Mouse (Mus musculus) adrenal gland, adult 8-10 months (tissue): ENCODE measurements around the gene Gm20388. TPM values are rescaled to one million over a fixed set of nuclear protein-coding genes. Genes with fewer than 3 reads are reported as not detected.

Experiments
- DNase-seq: peaks from one replicate; pipeline ENCODE4 v3.0.0; 2022
- total RNA-seq, 4 experiments: library from RNA; stranded (reverse); gene quantifications; 2 replicates each; pipeline ENCODE4 v1.2.4; 2022

Gm20388 gene
- total RNA-seq, 4 experiments from 2014 or later, result 1.7 to 16.9 (median 5.8) TPM

DNA sequence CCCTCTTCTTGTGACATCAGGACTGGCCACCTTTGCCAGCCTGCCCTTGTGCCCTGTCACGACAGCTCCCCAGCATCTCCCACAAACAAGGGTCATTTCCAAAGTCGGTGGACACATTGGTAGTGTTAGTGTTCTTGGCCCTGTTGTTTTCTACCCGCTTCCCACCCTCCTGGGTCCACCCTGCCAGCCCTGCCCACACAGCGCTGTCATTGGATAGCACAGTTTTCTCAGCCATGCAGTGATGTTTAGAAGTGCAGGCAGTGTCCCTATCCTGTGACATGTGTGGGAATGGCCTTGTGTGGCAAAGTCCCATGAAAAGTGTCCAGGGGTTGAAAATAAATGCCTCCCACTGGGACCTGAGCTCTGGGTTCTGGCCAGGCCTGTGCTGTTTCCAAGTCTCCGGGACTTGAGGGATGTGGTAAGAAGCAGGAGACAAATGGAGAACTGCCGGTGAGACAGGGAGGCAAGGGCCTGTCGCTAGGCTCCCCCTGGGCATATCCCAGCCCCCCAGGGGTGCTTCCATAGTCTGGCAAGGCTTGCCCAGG, 1855.0 kb downstream of the Gm20388 start:
- DNase-seq, result no peak

DNA sequence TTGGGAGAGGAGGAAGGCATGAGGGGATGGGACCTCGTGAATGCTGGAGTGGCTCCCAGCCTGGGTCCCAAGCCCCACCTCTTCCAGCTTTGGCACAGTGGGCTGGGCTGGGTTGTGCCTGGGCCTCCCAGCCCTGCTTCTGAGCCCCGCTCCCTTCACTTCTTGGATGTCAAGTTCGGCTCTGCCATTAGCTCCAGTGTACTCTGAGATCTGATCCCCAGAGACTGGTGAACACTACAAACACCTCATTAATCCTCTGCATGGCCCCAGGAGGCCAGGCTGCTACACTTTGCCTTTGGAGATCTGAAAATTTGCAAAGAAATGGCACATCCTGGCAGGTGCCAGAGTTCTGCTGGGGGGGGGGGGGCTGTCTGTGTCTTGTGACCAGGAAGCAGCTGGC, 1858.5 kb downstream of the Gm20388 start:
- no peak for DNase-seq

DNA sequence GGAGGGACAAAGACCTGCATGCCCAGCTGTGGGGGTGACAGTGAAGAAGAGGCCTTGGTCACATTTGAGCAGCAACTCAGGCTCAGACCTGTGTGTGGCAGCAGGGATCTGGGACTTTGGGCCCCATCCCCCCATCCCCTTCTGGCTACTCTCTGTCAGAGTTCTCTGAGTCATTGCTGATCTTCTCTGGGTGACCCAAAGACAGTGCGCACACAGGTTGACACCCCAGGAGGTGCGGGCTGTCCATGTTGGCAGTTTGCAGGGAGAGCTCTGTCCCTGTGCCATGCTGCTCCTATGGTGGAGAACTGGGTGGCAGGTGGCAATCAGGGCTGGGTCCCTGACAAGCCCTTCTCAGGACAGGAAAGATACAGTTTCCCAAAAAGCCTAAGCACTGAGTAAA, 1859.0 kb downstream of the Gm20388 start:
- DNase-seq, result no peak

DNA sequence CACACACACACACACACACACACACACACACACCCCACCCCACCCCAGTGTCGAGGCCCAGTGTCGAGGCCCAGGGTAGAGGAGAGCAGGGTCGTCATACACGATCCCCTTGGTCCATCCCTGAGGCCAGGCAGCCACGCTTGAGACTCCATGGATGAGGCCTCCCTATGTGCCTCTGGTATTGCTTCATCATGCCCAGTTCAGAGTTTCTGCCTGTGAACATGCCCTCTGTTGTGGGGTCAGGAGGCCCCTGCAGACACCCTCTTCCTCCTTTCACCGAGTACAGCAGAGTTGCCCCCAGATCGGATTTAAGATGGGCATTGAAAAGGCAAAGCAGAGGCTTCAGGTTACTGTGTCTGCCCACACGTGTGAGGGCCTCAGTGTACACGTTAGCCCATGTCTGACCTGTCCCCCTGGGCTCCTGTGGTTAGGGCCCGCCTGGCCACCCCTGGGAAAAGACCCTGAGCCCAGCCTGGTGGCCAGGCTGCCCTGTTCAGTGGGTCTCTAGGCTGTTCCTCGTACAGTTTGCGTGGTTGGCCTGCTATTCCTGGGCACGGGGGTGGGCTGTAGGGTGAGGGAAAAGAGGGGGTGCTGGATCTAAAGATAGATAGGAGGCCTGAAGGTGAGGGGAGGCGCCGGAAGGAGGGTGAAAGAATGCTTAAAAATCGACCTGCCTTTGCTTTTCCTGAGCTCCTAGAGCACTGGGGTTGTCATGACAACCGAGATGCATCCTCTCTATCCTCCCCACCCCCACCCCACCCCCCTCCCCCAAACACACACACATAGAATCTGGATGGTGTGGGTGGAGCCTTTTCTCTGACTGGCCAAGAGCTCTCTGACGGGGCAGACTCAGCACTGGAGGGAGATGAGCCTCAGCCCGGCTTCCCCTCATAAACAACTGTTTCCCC, 1860.5 kb downstream of the Gm20388 start:
- DNase-seq, result no peak

DNA sequence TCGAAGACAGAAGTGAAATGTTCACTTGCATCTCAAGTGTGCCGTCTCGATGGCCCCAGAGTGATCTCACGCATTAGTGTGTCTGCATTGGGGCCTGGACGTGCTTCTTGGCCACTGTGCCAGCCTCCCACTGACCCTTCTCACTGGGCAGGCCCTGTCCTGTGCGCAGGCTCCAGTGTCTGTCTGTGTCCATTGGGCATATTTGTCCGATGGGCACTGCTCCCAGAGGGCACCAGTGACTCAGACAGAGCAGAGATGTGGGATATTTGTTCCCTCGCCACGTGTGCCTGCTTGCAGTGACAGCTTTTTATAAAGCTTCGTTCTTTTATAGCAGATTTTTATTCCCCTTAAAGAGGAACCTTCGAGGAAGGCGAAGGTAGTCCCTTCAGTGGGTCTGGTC, 1863.2 kb downstream of the Gm20388 start:
- no peak for DNase-seq

DNA sequence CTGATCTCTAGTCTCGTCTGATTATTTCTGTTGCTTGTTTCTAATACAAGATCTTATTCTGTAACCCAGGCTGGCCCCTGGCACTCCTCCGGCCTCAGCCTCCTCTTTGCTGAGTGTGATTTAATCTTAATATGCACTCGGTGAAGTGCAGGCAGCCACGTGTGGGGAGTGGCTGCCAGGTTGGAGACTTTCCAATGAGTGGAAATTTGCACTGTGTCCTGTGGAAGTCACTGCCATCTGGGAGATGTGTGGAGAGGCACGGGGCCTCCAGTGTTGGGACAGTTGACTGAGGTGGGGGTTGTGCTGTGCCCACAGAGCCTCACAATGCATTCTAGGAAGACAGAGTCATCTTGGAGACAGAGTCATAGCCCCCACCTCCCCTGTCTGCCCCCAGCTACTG, 1871.9 kb downstream of the Gm20388 start:
- DNase-seq, result no peak

DNA sequence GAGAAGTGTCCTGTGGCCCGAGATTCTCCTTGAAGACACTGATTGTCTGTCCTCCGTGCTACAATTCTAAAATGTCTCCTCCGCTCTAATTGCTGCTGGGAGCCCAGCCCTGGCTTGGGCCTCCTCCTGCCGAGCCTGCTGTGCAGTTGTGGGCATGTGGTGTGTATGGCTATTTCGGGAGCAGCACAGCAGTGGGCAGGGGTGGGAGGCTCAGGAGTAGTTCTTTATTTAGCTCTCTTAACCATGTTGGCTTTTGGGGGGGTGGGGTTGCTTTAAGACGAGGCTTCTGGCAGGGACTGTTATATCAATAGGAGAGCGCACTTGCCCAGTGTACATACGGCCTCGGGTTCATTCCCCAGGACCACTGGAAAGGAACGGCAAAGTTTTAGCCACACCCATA, 1875.9 kb downstream of the Gm20388 start:
- DNase-seq, result no peak

DNA sequence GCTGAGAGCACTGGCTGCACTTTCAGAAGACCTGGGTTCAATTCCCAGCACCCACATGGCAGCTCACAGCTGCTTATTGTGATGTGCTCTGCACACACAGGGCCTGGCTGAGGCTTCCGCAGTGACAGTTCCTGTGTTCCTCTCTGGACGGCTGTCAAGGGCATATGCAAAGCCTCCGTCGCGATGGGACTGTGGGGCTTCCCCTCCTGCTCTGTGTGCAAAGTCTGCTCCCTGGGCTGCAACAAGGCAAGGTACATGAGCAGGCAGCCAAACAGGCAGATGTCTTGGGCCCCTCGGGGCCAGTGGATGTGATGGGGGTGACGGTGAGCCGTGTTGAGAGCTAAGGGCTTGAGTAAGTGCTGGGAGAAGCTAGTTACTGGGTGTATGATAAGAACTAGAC, 1878.1 kb downstream of the Gm20388 start:
- no peak for DNase-seq

DNA sequence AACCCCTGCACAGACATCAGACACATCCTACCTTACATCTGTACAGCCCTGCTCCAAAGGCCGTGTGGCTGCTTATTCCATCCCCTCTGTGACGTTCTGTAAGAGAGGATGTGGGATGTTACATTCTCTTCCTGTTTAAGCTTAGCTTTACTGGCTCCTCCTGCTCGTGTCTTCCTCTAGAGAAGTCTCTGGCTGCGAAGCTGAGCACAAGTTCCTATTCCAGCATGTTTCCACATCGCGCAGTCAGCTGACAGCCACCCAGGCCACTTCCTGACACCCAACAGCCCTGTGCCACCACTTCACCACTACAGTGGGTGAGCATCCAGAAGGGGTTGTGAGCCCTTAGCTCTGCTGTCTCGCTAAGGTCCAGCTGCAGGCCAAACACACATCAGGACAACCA, 1881.5 kb downstream of the Gm20388 start:
- DNase-seq, result no peak

DNA sequence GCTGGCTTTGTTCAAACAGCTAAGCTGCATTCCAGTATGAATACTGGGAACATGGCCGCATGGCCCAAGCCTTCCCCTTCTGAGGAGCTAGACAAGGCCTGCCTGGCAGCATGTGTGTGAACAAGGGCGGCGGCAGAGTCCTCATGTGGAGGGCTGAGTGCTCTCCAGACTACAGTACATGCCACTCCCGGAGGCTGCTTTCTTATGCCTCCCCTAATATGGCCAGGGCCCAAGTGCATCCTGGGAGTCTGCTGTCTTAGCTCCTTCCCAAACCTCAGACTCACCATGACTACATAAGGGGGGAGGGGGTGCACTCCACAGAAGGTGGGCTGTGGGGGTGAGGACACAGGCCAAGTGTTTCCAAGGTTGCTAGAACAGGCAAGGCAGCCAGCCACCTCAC, 1882.0 kb downstream of the Gm20388 start:
- no peak for DNase-seq

DNA sequence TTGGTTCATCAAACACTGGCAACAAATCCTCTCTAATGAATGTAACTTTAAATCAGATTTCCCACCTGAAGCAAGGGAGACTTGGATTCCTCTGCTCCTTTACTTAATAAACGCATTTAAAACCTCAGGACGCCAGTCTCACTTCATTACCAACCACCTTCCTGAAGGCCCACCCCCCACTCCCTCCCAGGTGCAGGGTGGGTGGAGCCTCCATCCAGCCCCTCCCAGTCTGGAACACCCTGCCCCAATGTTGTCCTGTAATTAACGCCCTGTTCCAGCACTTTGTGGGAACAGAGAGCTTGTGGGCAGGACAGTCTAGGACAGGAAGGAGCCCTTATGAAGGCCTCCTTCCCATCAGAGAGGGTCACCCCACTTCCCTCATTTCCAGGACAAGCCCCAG, 1883.5 kb downstream of the Gm20388 start:
- no peak for DNase-seq

DNA sequence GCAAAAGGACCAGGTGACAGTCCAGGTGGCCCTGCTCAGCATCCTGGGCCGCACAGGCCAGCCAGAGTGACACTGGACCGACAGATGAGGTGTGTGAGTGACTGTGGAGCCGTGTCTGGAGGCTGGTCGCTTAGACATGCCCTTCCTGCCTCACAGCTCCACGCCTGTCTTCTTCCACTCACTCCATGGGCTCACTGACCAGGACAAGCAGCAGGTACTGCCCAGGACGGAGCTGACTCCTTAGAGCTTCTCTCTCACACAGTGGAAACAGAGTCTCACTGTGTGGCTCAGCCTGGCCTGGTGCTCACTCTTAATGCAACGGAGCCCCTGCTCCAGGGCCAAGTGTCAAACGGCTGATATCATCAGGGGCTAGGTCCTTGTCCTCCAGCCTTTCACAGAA, 1884.8 kb downstream of the Gm20388 start:
- DNase-seq, result no peak

DNA sequence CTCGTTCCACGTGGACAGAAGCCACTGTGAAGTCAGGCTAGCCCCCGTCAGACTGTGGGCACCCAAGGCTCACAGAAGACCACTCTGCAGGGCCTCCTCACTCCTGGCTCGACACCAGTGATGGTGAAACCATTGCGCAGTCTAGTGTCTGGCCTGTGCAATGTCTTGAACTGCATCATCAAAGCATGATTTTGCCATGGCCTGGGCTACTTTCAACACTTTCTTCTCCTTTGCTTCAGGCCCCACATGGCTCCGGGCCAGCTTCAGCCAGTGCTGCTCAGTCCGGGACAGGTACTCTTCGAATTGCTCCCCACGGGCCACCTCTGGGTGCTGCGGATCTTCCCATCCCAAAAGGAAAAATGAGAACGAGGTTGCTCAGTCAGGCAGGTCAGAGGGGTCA, 1885.8 kb downstream of the Gm20388 start:
- DNase-seq, result no peak

DNA sequence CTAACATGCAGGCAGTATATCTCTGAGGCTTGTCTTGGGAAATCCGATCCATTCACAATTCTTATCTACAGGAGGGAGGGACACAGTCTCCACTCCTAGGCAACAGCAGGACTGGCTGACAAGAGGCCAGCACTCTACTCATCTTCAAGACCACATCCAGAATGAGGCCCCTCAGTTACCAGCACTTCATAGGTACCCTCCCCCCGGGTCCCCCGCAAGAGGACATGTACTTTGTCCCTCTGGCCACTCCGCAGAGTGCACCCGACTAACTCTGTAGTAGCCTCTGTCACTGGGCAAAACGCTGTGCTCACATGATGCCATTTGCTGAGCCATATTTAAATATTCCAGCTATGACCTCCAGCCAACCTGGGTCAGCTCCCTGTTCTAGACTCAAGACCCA, 1887.8 kb downstream of the Gm20388 start:
- no peak for DNase-seq

DNA sequence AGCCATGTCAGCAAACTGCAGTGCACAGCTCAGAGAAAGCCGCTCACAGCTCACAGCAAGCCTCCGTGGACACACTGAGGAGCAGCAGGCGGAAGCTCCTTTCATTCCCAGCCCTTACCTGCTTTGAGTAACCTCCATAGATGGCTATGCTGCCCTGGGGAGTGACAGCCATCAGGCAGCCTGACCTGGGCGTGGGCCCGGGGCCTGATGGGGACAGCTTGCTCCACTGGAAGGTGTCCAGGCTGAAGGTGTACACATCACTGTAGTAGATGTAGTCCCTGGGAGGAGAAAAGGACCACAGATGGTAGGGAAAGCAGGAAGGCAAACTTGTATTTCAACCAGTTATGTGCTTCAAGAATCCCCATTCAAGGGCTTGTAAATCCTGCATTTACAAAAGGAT, 1894.2 kb downstream of the Gm20388 start:
- DNase-seq, result no peak

DNA sequence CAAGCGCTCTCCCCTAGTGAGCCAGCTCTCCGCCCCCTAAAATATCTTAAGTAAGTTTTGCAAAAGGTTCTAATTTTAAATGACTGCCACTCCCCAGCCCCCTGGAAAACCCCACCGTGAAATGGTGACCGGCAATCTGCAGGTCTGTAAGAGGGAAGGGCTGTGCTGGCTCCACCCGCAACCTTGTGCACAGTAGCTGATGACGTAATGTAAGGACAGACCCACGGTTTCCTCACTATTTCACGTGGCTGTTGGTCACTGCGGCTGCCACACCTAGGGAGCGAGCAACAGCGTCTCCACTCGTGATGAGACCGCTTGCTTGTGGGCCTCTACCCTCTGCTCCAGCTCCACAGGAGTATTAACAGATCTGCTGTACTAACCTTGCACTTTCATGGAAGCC, 1895.5 kb downstream of the Gm20388 start:
- DNase-seq, result no peak

DNA sequence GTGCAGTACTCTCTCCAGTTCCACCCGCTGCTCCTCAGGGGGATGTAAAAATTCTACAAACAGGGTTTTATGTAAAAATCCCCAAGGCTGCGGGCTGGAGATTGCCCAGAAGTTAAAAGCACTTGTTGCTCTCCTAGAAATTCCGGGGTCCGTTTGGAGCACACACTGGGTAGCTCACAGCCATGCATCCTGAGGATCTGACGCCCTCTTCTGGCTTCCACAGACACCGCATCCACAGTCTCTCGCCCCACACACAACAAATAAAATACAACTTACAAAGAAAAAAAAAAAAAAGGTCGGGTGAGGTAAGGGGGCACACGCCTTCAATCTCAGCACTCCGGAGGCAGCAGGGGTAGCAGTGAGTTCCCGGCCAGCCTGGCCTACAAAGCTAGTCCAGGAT, 1897.4 kb downstream of the Gm20388 start:
- DNase-seq, result no peak

DNA sequence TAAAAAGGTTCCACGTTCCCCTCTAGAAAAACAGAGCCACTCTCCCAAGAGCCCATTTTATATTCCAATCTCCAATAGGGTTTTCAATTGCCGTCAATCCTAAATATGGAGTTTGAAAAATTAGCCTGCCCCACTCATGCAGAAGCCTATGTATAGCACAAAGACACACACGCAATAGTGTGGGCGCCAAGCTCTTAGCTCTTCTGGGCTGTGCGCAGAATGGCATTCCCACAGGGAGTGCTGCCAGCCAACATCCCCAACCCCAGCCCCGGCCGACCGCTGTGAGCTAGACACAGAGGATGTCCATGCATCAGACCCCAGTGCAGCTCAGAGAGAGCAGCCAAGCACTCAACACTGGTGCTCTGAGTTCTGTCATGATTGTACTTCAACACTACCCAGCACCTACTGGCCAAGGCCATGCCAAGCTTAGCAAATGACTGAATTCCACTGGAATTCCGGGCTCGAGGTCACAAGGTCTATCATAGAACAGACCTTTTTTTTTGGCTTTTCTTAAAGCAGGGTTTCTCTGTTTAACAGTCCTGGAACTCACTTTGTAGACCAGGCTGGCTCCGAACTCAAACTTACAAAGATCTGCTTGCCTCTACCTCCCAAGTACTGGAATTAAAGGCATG, 1899.0 kb downstream of the Gm20388 start:
- no peak for DNase-seq

DNA sequence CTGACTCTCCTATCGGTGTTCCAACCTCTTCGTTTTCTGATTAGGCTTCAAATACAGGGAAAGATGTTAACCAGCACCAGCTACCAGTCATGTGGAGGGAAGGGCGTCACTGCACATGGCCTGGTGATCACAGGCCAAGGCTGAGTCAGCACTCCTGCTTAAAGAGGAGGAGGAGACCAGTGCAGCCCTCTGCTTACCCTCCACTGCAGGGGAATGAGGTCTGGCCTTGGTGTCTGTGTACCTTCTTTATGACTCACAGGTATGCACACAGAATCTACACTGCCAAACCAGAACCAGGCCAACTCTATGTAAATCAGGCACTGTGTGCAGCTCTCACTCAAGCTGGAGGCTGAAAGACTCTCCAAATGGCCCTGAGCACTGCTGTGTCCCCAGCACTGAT, 1900.9 kb downstream of the Gm20388 start:
- DNase-seq, result no peak

DNA sequence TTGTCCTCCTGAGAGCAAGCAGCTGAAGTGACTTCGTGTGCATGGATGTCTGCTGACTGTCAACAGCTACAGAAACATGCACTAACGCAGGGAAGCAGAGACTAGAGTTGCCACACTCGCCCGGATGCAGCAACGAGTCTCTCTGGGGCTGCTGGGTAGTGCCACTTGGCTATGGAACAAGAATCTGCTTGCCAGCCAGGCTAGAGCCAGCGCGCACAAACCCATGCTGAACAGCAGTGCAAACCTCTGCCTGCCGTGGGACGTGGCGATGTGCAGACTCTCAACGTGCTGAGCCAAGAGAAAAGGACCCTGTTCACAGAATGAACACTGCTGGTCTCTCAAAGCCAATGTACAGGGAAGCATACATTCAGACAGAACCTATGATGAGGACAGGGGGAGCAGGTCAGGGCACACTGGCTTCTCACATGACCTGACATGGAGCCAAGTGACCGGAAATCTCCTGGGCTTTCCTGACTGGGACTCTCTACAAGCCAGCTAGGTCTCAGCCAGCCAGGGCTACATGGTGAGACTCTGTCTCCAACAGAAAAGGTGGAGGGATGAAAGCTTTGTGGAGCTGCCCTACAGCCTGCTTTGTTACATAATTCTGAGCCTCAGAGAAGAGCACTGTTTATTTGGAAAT, 1901.4 kb downstream of the Gm20388 start:
- no peak for DNase-seq

DNA sequence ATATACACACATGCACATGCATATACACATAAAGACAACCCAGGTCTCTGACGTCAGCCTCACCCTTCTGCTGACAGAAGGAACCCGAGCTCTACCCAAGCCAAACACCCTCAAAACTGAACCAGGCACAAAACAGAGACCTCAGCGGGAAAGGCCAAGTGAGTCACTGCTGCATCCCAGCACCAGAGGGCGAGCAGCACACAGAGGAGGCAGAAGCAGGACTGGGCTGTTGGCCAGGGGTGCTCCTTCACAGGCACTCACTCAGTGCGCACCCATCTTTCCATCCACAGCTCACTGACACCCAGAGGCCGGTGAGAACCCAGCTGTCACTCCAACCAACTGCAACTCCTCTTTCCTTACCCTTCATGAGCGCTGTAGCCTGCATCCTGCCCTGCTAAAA, 1907.6 kb downstream of the Gm20388 start:
- no peak for DNase-seq

DNA sequence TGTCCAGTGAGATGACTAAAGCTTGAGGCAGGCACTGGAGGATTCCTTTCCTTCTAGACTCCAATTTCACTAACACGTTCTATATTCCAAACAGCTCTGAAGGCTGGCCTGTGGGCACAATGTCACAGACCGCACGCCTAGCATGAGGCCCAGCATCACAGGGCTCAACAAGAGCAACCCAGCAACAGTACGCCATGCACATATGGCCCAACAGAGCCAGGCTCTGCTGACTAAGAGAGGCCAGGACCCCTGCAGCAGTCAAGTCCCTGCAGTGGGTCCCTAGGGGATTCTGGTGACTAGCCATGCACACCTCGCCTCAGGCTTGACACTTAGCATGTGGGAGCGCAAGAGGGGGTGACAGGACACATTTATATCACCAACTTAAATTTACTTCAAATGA, 1910.2 kb downstream of the Gm20388 start:
- DNase-seq, result no peak

DNA sequence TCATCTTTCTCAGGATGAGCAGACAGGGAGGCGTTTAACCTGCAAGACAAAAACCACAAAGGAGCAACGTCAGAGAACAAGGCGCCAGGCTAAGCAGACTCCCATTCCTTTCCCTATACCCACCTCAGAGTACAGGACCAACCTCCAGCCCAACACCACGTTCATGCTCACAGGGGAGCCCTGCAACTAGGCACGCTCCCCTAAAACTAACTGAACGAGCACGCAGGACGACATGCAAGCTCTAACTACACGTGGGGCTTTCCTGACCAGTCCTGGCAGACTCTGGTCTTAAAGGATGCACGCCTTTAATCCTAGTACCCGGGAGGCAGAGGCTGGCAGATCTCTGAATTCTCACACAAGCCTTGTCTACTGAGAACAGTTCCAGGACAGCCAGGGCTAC, 1910.7 kb downstream of the Gm20388 start:
- DNase-seq, result no peak

DNA sequence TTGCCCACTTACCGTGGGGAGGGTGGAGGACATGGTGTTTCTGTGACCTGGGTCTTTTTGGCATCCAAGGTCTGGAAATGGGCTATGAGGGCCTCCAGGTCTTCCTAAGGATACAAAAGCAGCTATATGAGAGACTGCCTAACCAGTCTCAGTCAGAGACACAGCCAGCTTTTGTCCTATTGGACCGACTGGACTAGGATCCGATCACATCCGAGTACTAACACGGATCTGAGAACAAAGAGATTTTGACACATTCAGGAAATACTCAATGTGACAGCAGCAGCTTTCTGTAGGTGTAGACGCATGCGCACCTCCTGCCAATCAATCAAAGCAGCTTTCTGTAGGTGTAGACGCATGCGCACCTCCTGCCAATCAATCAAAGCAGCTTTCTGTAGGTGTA, 1911.1 kb downstream of the Gm20388 start:
- no peak for DNase-seq
